Mouse (Mus musculus) E14TG2a.4 (cell line): ENCODE measurements around the gene Ap1ar.

Experiments used
- CTCF ChIP-seq: conservative IDR thresholded peaks from 2 replicates; pipeline ENCODE4 v1.5.1; 2014; ENCODE audit warnings: low read length
- NANOG ChIP-seq: IDR thresholded peaks from 2 replicates; pipeline ENCODE4 v1.6.1; 2014; ENCODE audit warnings: borderline replicate concordance, low read length, mixed read lengths
- POU5F1 ChIP-seq: IDR thresholded peaks from 2 replicates; pipeline ENCODE4 v1.6.1; 2014; ENCODE audit warnings: low read length, borderline replicate concordance

- no peak for TF ChIP-seq CTCF
- TF ChIP-seq NANOG = no peak
- TF ChIP-seq POU5F1 = no peak
These were observed 29.5 kb downstream of the Ap1ar start for GRCm38 (mm10) chr3:127807846-127808245.
